ENCODE assay signal across 8 mouse cellular contexts in the genomic region with DNA sequence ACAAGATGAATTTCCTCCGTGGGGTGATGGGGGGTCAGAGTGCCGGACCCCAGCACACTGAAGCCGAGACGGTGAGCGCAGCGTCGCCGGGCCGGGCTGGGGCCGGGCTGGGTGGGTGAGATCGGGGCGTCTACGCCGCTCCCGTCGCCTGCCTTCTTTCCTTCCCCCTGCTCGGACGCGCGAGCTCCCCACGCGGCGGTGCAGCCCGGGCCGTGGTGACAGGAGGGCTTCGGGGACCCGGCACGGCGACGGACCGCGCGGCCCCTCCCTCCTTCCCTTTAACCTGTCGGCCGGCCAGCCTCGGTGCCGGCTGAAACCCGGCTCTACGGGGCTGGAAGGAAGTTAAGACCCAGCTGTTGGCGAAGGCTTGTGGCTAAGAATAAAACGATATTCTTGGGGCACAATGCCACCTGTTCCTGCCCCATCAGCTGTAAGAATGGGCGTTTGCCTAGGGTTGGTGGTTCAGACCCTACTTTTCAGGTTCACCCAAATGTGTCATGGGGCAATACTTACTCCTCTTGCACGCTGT. TPM values are rescaled to one million over a fixed set of nuclear protein-coding genes. Genes with fewer than 3 reads are reported as not detected.
A peak's percentile ranks its signal among the peaks of the same experiment; 100 is the strongest.
DNase-seq lines count a peak whose midpoint lies in the region; ATAC-seq and TF ChIP-seq lines count a peak whose summit lies in the region.

No protein-coding gene starts in this region.

- peak; percentile 63 for DNase-seq in adipocyte (ENCODE audit: low spot score)
- peak; percentile 36 for DNase-seq in heart, postnatal 0 days (ENCODE audit: low spot score)
- peak; percentile 28 to 71 for DNase-seq in kidney, postnatal 36 days
- DNase-seq in spleen, postnatal 10 days (ENCODE audit: low spot score in 2 of 2): peak; percentile 64 to 73

- peaks cover 59% of the 10 kb centered on the region for H3K4me1 ChIP-seq in E14TG2a.4 (replicated peaks; ENCODE audit: low read depth, low read length)
- H3K4me1 ChIP-seq in heart, postnatal 0 days (ENCODE audit: control insufficient read depth, insufficient read depth): peaks cover 29% of the 10 kb centered on the region

- TF ChIP-seq CTCF in E14TG2a.4 (conservative IDR thresholded peaks at IDR 0.05; ENCODE audit: low read length): no peak
- TF ChIP-seq CTCF in heart, postnatal 0 days (IDR thresholded peaks at IDR 0.05; ENCODE audit: low read depth): no peak

- H3K4me3 ChIP-seq in E14TG2a.4 (replicated peaks; ENCODE audit: low read length): peak overlapping the region; percentile 95
- H3K4me3 ChIP-seq in heart, postnatal 0 days (ENCODE audit: low read depth, low read length): peak overlapping the region; percentile 81
- peak overlapping the region; percentile 66 for H3K4me3 ChIP-seq in macrophage (ENCODE audit: inconsistent target)

- WGBS in heart, postnatal 0 days: 0% methylated on average over 25 of the region's 43 CpGs
- WGBS in macrophage (ENCODE audit: missing documents): 0% methylated on average over 36 of the region's 43 CpGs

- ATAC-seq in erythroid progenitor cell, adult 5-6 weeks (replicated peaks; ENCODE audit: low FRiP score, poor library complexity, severe bottlenecking): peak; percentile 55
- ATAC-seq in heart, postnatal 0 days (ENCODE audit: insufficient read depth, low read depth): peak; percentile 65
- ATAC-seq in monocyte, adult 5-6 weeks (replicated peaks; ENCODE audit: insufficient number of reproducible peaks, low FRiP score, low TSS enrichment, poor library complexity, severe bottlenecking): no peak

- peaks cover 8% of the 10 kb centered on the region for H3K36me3 ChIP-seq in E14TG2a.4 (ENCODE audit: insufficient read depth, low read length)
- no peaks in the 10 kb centered on the region for H3K36me3 ChIP-seq in heart, postnatal 0 days (replicated peaks; ENCODE audit: control insufficient read depth, insufficient read depth, low read length)
- H3K36me3 ChIP-seq in macrophage (ENCODE audit: inconsistent target): no peaks in the 10 kb centered on the region

- peak overlapping the region; percentile 83 for H3K9ac ChIP-seq in heart, postnatal 0 days (replicated peaks; ENCODE audit: low read depth, low read length)

- H3K27me3 ChIP-seq in E14TG2a.4 (ENCODE audit: insufficient read depth, low read length): peaks cover 15% of the 10 kb centered on the region
- no peaks in the 10 kb centered on the region for H3K27me3 ChIP-seq in heart, postnatal 0 days (ENCODE audit: control insufficient read depth, insufficient read depth, low read length)

- H3K9me3 ChIP-seq in E14TG2a.4 (ENCODE audit: low read length): no peaks in the 10 kb centered on the region
- H3K9me3 ChIP-seq in heart, postnatal 0 days (replicated peaks; ENCODE audit: control insufficient read depth, low read length): no peaks in the 10 kb centered on the region

- peak overlapping the region; percentile 57 for H3K4me2 ChIP-seq in heart, postnatal 0 days (ENCODE audit: low read depth, low read length)

- peak overlapping the region; percentile 86 for H3K27ac ChIP-seq in heart, postnatal 0 days (ENCODE audit: low read depth)
- H3K27ac ChIP-seq in macrophage: 0 out of 2 replicates have a peak overlapping the region, but pooled peaks have one; percentile 15

- no peak; the same call in 1 of the 2 replicates for TF ChIP-seq EP300 in heart, postnatal 0 days (IDR thresholded peaks at IDR 0.05; ENCODE audit: low read depth)

- peaks cover 49% of the 10 kb centered on the region for H3K79me2 ChIP-seq in macrophage (ENCODE audit: inconsistent target)

RNA-seq across cellular contexts. Expression of a gene that starts 0.4 kb away (rescaled TPM):
- total RNA-seq in erythroid progenitor cell, adult 5-6 weeks (2015; ENCODE audit: low replicate concordance): 28.5 and 44.9 TPM in 2 replicates
- total RNA-seq in erythroid progenitor cell, adult 5-6 weeks (2017; ENCODE audit: low replicate concordance): 20.8 and 36.7 TPM in 2 replicates
- total RNA-seq in heart, postnatal 0 days (2014; rRNA removed; ENCODE audit: low replicate concordance): 10.8 and 12.1 TPM in 2 replicates
- 24.9 and 25.5 TPM in 2 replicates for polyA plus RNA-seq in heart, postnatal 0 days (2015; fragmentation: Nextera tagmentation; extraction: Ambion mirVana)
- total RNA-seq in macrophage (2018; cell fraction: chromatin; rRNA removed): 100 to 1,000 TPM in 20 of 26 experiments, 10 to 100 TPM in 6; 78.1 to 135 (median 108) TPM
- 10 to 100 TPM; 42.8 to 63.5 (median 55.3) TPM for total RNA-seq in macrophage (2018; cell fraction: cytosol; rRNA removed)
- 100 to 1,000 TPM in 9 of 26 experiments, 10 to 100 TPM in 17; 70.1 to 131 (median 96.5) TPM for total RNA-seq in macrophage (2018; cell fraction: nucleus; rRNA removed)
- polyA plus RNA-seq in macrophage (2018): 47.9 to 67.1 TPM (median 62.5 TPM) in 3 replicates
- total RNA-seq in monocyte, adult 5-6 weeks (2017): 16.5 to 45.5 TPM (median 28.5 TPM) in 3 replicates

RNA-seq across cellular contexts. Expression of a gene that starts 54.6 kb away (rescaled TPM):
- 40.0 and 47.8 TPM in 2 replicates for total RNA-seq in erythroid progenitor cell, adult 5-6 weeks (2015; ENCODE audit: low replicate concordance)
- 60.5 and 68.3 TPM in 2 replicates for total RNA-seq in erythroid progenitor cell, adult 5-6 weeks (2017; ENCODE audit: low replicate concordance)
- total RNA-seq in heart, postnatal 0 days (2014; rRNA removed; ENCODE audit: low replicate concordance): 32.1 and 46.9 TPM in 2 replicates
- polyA plus RNA-seq in heart, postnatal 0 days (2015; fragmentation: Nextera tagmentation; extraction: Ambion mirVana): 111 and 119 TPM in 2 replicates
- 100 to 1,000 TPM in 8 of 26 experiments, 10 to 100 TPM in 18; 15.3 to 144 (median 80.7) TPM for total RNA-seq in macrophage (2018; cell fraction: chromatin; rRNA removed)
- total RNA-seq in macrophage (2018; cell fraction: cytosol; rRNA removed): 100 to 1,000 TPM in 13 of 26 experiments, 10 to 100 TPM in 13; 70.1 to 161 (median 99.7) TPM
- total RNA-seq in macrophage (2018; cell fraction: nucleus; rRNA removed): 100 to 1,000 TPM in 15 of 26 experiments, 10 to 100 TPM in 11; 40.0 to 185 (median 107) TPM
- 76.9 to 105 TPM (median 87.9 TPM) in 3 replicates for polyA plus RNA-seq in macrophage (2018)
- total RNA-seq in monocyte, adult 5-6 weeks (2017): 133 to 155 TPM (median 141 TPM) in 3 replicates
